Mouse (Mus musculus): ENCODE data around the gene Plxdc1. TPM values are rescaled to one million over a fixed set of nuclear protein-coding genes. Genes with fewer than 3 reads are reported as not detected.

Plxdc1 gene
- total and polyA plus RNA-seq, 2 experiments from 2014 or later, result 1.5 to 3.5 TPM

GRCm38 (mm10) chr11:97956905-97957560 is 29.2 kb downstream of the Plxdc1 start:
- Histone ChIP-seq H3K27me3 (ENCODE audit: insufficient read depth, low read length) (no peaks in the 10 kb centered on the region), H3K4me2 (ENCODE audit: low read depth) (no peak overlapping the region), H3K27ac (ENCODE audit: low read depth, low read length) (no peak overlapping the region), H3K36me3 (ENCODE audit: insufficient read depth) (no peaks in the 10 kb centered on the region), H3K4me1 (ENCODE audit: insufficient read depth) (no peaks in the 10 kb centered on the region), H3K4me3 (ENCODE audit: low read depth, low read length) (no peak overlapping the region), H3K9ac (no peak overlapping the region), H3K9me3 (ENCODE audit: low read length) (no peaks in the 10 kb centered on the region)
- ATAC-seq (no peak), DNase-seq (no peak)
- TF ChIP-seq CTCF (IDR thresholded peaks at IDR 0.05; ENCODE audit: low read depth), result no peak
- WGBS, result 60% methylated on average over 6 of the region's 6 CpGs

GRCm38 (mm10) chr11:97955915-97956314 is 30.3 kb downstream of the Plxdc1 start:
- Histone ChIP-seq H3K9ac (no peak overlapping the region), H3K36me3 (ENCODE audit: insufficient read depth) (no peaks in the 10 kb centered on the region), H3K27me3 (ENCODE audit: insufficient read depth, low read length) (no peaks in the 10 kb centered on the region), H3K27ac (ENCODE audit: low read depth, low read length) (no peak overlapping the region), H3K4me1 (ENCODE audit: insufficient read depth) (no peaks in the 10 kb centered on the region), H3K9me3 (ENCODE audit: low read length) (no peaks in the 10 kb centered on the region), H3K4me2 (ENCODE audit: low read depth) (no peak overlapping the region), H3K4me3 (ENCODE audit: low read depth, low read length) (no peak overlapping the region)
- TF ChIP-seq CTCF (IDR thresholded peaks at IDR 0.05; ENCODE audit: low read depth), result no peak
- DNase-seq (no peak), ATAC-seq (peak; percentile 20; the same call in 1 of the 2 replicates)
- 29% methylated on average over 4 of the region's 4 CpGs for WGBS

- no peak for ATAC-seq
Observed at GRCm38 (mm10) chr11:97955146-97955902, 30.9 kb downstream of the Plxdc1 start.

GRCm38 (mm10) chr11:97954469-97955141 is 31.6 kb downstream of the Plxdc1 start:
- no peaks in the 10 kb centered on the region for H3K27me3 ChIP-seq (ENCODE audit: insufficient read depth, low read length)
- TF ChIP-seq CTCF (IDR thresholded peaks at IDR 0.05; ENCODE audit: low read depth), result no peak
- no peak for ATAC-seq
- H3K4me3 ChIP-seq (ENCODE audit: low read depth, low read length), result no peak overlapping the region
- H3K4me2 ChIP-seq (ENCODE audit: low read depth), result no peak overlapping the region
- 57% methylated on average over 14 of the region's 14 CpGs for WGBS
- no peaks in the 10 kb centered on the region for H3K9me3 ChIP-seq (ENCODE audit: low read length)
- no peaks in the 10 kb centered on the region for H3K36me3 ChIP-seq (ENCODE audit: insufficient read depth)
- H3K27ac ChIP-seq (ENCODE audit: low read depth, low read length), result no peak overlapping the region
- no peak overlapping the region for H3K9ac ChIP-seq
- no peaks in the 10 kb centered on the region for H3K4me1 ChIP-seq (ENCODE audit: insufficient read depth)
- DNase-seq, result no peak

More at GRCm38 (mm10) chr11:97955146-97955902, 30.9 kb downstream of the Plxdc1 start:
- no peak overlapping the region for H3K4me2 ChIP-seq (ENCODE audit: low read depth)
- H3K4me1 ChIP-seq (ENCODE audit: insufficient read depth), result no peaks in the 10 kb centered on the region
- no peak overlapping the region for H3K4me3 ChIP-seq (ENCODE audit: low read depth, low read length)
- WGBS, result 88% methylated on average over 9 of the region's 9 CpGs
- no peak overlapping the region for H3K27ac ChIP-seq (ENCODE audit: low read depth, low read length)
- no peaks in the 10 kb centered on the region for H3K9me3 ChIP-seq (ENCODE audit: low read length)
- H3K36me3 ChIP-seq (ENCODE audit: insufficient read depth), result no peaks in the 10 kb centered on the region
- H3K27me3 ChIP-seq (ENCODE audit: insufficient read depth, low read length), result no peaks in the 10 kb centered on the region
- H3K9ac ChIP-seq, result no peak overlapping the region
- no peak for DNase-seq
- no peak for TF ChIP-seq CTCF (IDR thresholded peaks at IDR 0.05; ENCODE audit: low read depth)

GRCm38 (mm10) chr11:97953939-97954275 is 32.3 kb downstream of the Plxdc1 start:
- Histone ChIP-seq H3K9ac (no peak overlapping the region), H3K9me3 (ENCODE audit: low read length) (no peaks in the 10 kb centered on the region), H3K4me1 (ENCODE audit: insufficient read depth) (no peaks in the 10 kb centered on the region), H3K27me3 (ENCODE audit: insufficient read depth, low read length) (no peaks in the 10 kb centered on the region), H3K27ac (ENCODE audit: low read depth, low read length) (no peak overlapping the region), H3K36me3 (ENCODE audit: insufficient read depth) (no peaks in the 10 kb centered on the region), H3K4me3 (ENCODE audit: low read depth, low read length) (no peak overlapping the region), H3K4me2 (ENCODE audit: low read depth) (no peak overlapping the region)
- no peak for DNase-seq
- ATAC-seq, result no peak
- no peak for TF ChIP-seq CTCF (IDR thresholded peaks at IDR 0.05; ENCODE audit: low read depth)
- 94% methylated on average over 6 of the region's 6 CpGs for WGBS

- 89% methylated on average over 16 of the region's 16 CpGs for WGBS
- ATAC-seq (no peak), DNase-seq (no peak)
- no peaks in the 10 kb centered on the region for H3K27me3 ChIP-seq (ENCODE audit: insufficient read depth, low read length)
- no peaks in the 10 kb centered on the region for H3K36me3 ChIP-seq (ENCODE audit: insufficient read depth)
- no peak overlapping the region for H3K4me3 ChIP-seq (ENCODE audit: low read depth, low read length)
- no peak overlapping the region for H3K27ac ChIP-seq (ENCODE audit: low read depth, low read length)
- no peak overlapping the region for H3K4me2 ChIP-seq (ENCODE audit: low read depth)
- no peak for TF ChIP-seq CTCF (IDR thresholded peaks at IDR 0.05; ENCODE audit: low read depth)
- H3K4me1 ChIP-seq (ENCODE audit: insufficient read depth), result no peaks in the 10 kb centered on the region
- no peaks in the 10 kb centered on the region for H3K9me3 ChIP-seq (ENCODE audit: low read length)
- no peak overlapping the region for H3K9ac ChIP-seq
Observed at GRCm38 (mm10) chr11:97953179-97953938, 32.9 kb downstream of the Plxdc1 start.
